Mouse (Mus musculus) left cerebral cortex, postnatal 25 days (tissue): ENCODE data around the gene Tmem125. TPM values are rescaled to one million over a fixed set of nuclear protein-coding genes. Genes with fewer than 3 reads are reported as not detected.
A peak's percentile ranks its signal among the peaks of the same experiment; 100 is the strongest.
"Not testable (repeated sequence)": the region's sequence is repeated elsewhere in the genome, so short reads cannot be mapped to it uniquely, and the experiment has no call there.

ENCODE experiments used
- DNase-seq, 2 experiments: peaks; one replicate each; pipeline ENCODE4 v3.0.0; 2022; ENCODE audit warnings: low spot score in 2 of 2, mixed read lengths in 1 of 2
- intact Hi-C: fragments of 180-260 bp; cut with DNase I; formaldehyde crosslinking; loops from one replicate; pipeline ENCODE4 v1.15.1; 2025
- total RNA-seq, 2 experiments: library from RNA; stranded (reverse); gene quantifications; 2 replicates each; pipeline ENCODE4 v1.2.3; 2021

Tmem125 gene
- 1 to 10 TPM; 7.3 to 9.9 TPM for total RNA-seq

DNA sequence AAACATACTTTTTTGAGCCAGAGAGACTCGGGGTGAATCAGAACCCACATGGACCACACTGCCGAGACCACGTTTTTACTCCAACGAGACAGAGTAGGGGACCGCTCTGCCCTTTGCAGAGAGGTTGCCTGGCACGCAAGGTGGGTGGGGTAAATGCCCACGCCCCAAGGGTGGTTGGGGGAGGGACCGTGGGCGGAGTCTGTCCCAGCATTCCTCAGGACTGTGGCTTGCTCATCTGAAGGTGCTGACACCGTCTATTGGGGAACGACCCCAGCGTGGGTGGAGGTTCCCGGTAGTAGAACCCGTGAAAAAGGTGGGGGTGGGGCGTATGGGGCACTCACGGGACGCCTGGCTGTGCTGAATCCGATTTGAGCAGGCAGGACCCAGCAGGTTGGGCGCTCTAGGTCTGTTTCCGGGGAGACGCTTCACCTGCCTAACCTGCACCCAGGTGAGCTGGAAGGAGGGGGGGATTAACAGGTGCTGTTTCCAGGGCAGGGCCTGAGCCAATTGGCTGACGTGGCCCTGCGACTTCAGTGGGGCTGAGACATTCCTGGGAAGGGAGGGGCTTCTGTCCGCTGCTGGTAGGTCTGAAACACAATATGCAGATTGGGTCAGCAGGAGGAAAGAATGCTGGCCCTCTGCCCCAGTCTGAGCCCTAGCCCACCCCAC, at the start of gene Tmem125:
TSS of gene Tmem125 (minus strand) at position 453 of the 669 bp plus-strand sequence.
- intact Hi-C loops: loop anchor here (5.0 kb wide), 1 partner anchor 86 kb away; the partner anchor contains the start of gene Mpl

DNA sequence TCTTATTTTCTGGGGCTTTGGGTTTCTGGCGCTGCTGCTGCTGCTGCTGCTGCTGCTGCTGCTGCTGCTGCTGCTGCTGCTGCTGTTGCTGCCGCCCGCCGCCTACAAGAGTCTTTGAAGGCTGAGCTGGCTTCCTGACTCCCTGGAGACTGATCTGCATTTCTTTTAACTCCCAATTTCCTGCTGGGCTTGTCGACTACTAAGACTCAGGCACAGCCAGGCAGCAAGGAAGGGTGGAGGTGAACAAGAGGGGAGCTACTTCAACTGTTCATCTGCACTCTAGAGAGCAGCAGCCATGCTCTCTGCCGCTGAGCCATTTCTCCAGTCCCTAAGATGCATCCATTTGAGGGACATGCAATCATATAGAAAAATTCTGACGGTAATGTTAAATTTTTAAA, 45.9 kb upstream of the Tmem125 start:
- intact Hi-C loops: no loop called here
- no peak for DNase-seq

More for the DNA sequence above, at the start of gene Tmem125:
- no peak for DNase-seq

DNA sequence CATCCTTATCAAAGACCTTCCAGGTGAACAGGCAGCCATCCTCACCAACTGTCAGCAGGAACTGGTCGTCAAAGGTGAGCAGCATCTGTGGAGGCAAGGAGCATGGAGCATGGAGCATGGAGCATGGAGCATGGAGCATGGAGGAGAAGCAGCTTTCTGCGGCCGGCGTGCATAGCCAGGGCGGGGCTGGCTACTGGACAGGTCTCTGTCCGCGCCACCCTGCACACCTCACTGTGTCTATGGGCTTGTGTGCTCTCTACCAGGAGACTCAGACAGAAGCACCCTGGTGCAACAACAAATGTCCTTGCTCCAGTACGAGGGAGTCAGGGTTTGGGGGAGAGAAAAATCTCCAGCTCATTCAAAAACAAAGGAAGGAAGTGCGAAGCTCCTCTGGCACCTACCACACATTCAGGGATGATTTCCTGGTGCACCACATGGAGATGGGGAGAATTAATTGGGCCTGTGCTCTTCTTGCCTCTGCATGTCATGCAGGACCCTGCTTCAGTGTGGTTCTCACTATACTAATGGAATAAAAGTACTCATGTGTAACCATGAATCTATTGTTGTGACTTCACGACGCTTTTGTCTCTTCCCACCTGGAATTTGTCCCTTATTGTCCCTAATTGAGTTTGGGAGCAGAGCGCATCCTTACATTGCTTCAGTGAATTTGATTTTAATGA, 45.3 kb upstream of the Tmem125 start:
- intact Hi-C loops: no loop called here
- no peak for DNase-seq

DNA sequence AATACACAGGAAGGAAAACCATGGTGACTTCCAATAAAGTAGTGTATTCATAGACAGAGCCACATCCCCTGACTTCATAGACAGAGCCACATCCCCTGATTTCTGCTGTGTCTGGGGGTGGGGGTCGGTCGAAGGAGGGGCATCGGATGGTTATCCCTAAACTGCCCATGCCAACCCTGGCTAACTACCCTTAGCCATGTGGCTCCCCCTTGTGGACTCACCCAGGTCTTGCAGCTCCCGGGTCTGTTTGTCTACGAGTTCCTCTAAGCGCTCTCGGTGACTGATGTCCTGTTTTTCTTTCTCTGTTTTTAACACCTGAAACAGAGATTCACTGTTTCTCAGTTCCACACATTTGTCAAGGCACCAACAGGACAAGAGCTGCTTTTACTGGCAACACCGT, 38.8 kb upstream of the Tmem125 start:
- DNase-seq: no peak
- intact Hi-C loops: no loop called here

DNA sequence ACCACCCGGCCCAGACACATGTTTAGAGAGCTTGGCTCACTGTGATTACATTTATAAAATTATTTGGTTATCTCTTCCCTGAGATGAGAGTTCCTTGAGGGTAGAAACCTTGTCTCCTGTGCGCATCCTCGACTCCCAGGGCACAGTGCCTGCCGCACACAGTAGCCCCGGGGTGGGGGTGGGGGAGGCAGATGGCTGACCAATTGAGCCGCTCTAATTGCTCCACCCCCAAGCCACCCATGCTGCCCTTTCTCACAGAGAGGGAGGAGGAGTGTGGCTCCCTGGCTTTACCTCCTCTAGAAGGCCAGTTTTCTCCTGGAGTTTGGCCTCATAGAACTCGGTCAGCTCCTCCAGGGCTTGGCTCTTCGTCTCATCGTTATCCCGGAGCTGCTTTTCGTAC, 37.7 kb upstream of the Tmem125 start:
- no peak for DNase-seq
- intact Hi-C loops: no loop called here

- DNase-seq: no peak
- intact Hi-C loops: loop anchor here (5.0 to 10.0 kb wide), 2 partner anchors 287 to 495 kb away; partner anchors contain the start of gene Ptprf
Measured at GRCm38 (mm10) chr4:118579313-118579712, 35.5 kb upstream of the Tmem125 start.

- intact Hi-C loops: loop anchor here (5.0 to 10.0 kb wide), 2 partner anchors 284 to 491 kb away; partner anchors contain the start of gene Ptprf
Measured at GRCm38 (mm10) chr4:118576097-118576496, 32.3 kb upstream of the Tmem125 start.

GRCm38 (mm10) chr4:118571441-118571840, 27.6 kb upstream of the Tmem125 start:
- intact Hi-C loops: loop anchor here (10.0 kb wide), 1 partner anchor 487 kb away; no protein-coding TSS in a partner anchor

More at GRCm38 (mm10) chr4:118576097-118576496, 32.3 kb upstream of the Tmem125 start:
- DNase-seq: peak; percentile 88 to 92

DNA sequence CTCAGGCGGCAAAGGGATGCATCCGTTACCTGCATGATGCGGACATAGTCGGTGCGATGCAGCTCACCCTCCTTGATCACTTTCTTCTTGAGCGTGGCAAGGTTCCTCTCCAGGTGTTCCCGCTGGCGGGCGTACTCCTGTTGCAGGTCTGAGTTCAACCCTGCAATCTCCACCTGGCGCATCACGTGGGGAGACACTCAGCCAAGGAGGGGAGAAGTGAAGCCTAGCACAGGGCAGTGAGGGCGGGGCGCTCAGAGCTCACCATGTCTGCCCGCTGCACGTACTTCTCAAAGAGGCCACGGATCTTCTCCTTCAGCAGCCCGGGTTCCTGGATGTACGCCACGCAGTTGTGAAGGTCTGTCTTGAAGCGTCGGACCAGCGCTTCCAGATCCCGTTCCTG, 25.5 kb upstream of the Tmem125 start:
- intact Hi-C loops: loop anchor here (5.0 kb wide), 1 partner anchor 127 kb away; no protein-coding TSS in a partner anchor
- DNase-seq: no peak

More at GRCm38 (mm10) chr4:118571441-118571840, 27.6 kb upstream of the Tmem125 start:
- DNase-seq: peak; percentile 63 to 93

DNA sequence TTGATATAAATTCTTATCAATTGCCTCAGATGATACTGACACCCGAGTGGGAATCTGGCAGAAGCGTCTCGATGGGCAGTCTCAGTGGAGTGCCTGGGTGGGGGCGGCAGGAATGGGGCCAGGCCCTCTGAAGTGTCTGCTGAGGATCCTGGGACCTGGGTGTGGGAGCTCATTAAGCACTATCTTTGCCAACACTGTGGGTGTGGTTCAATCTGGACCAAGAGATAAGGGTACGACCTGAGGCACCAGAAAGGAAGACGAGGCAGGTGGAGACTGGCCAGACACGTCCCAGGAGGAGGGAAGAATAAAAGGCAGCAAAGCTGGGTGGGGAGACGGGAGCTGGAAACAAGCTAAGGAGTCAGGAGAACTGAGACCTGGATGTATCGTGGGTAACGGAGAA, 24.9 kb upstream of the Tmem125 start:
- no peak for DNase-seq
- intact Hi-C loops: loop anchor here (5.0 kb wide), 1 partner anchor 126 kb away; no protein-coding TSS in a partner anchor

- intact Hi-C loops: loop anchor here (2.0 to 5.0 kb wide), 2 partner anchors 124 to 149 kb away; no protein-coding TSS in a partner anchor
- peak; percentile 43 to 66 for DNase-seq
Measured at GRCm38 (mm10) chr4:118566161-118566676, 22.4 kb upstream of the Tmem125 start.

- intact Hi-C loops: loop anchor here (5.0 kb wide), 1 partner anchor 123 kb away; no protein-coding TSS in a partner anchor
Measured at GRCm38 (mm10) chr4:118564926-118565279, 21.1 kb upstream of the Tmem125 start.

DNA sequence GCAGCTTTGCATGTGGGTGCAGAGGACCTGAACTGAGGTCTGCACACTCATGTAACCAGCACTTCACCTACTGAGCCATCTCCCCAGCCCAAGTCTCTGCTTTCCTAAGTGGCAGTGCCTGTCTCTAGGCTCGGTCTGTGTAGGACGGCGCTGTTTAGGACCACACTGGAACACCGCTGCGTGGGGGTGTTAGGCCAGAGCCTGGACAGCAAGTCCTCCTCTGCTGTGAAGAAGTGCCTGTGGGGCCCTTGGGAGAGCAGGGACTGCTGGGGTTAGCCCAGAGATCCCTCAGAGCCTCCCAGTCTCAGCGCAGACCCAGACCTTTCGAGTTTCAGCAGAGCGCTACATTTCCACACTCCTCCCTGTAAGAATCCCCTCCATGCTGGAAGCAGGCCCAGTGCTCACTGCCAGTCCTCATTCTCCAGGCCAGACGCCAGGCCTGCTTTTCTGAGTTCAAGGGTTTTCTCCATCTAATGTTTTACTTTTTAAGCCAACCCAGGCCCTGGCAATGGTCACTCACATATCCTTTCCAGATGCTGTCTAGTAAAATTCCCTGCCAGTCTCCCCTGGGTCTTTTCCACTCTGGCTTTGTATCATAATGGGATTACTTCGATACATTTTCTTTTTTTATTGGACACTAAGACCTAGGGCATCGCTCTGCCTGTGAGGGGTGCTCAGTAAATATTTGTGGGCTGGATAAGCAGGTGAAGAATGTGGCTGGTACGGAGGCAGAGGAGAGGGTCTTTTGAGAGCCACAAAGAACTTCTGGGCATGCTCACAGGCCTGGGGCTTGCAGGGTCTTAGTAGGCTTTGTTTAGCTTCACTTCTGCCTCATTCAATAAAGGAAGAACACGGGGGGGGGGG, 20.4 kb upstream of the Tmem125 start:
- intact Hi-C loops: no loop called here
- DNase-seq: no peak

More at GRCm38 (mm10) chr4:118564926-118565279, 21.1 kb upstream of the Tmem125 start:
- no peak for DNase-seq

DNA sequence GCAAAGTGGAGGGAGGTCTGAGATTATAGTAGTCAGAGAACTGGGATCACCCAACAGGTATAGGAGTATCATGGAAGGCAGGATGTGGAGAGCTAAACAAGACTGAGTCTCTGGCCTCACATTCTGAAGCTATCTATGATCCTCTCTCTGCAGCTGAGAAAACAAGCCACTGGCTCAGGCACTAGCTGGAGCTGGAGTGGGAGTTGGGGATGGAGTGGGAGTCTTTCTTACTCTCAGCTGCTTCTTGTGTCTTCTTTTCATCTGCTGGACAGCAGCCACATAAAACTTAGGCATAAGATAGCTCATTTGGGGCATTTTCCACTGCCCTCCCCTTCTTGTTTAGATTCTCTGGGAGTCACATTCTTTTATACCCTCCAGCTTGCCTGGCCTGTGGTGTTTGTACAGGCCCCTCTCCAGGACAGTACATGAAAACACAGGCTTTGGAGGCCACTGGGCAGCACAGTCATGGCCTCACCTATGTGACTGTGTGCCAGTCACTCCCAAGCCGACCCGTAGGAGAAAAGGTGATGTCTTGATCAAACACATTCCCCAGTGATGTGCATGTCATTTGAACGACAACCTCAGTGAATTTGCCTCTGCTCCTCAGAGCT, 9.3 kb upstream of the Tmem125 start:
- intact Hi-C loops: no loop called here
- DNase-seq: peak in 1 of 2 experiments; percentile 73

DNA sequence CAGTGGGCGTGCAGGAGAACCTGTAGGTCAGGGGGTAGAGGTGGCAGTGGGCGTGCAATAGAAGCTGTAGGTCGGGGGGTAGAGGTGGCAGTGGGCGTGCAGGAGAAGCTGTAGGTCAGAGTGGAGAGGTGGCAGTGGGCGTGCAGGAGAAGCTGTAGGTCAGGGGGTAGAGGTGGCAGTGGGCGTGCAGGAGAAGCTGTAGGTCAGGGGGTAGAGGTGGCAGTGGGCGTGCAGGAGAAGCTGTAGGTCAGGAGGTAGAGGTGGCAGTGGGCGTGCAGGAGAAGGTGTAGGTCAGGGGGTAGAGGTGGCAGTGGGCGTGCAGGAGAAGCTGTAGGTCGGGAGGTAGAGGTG, 4.3 kb upstream of the Tmem125 start:
- DNase-seq: not testable (repeated sequence)

GRCm38 (mm10) chr4:118547424-118548129, 3.7 kb upstream of the Tmem125 start:
- intact Hi-C loops: not testable (repeated sequence)
- DNase-seq: peak; percentile 52 to 67

More for the DNA sequence above, 4.3 kb upstream of the Tmem125 start:
- intact Hi-C loops: not testable (repeated sequence)

DNA sequence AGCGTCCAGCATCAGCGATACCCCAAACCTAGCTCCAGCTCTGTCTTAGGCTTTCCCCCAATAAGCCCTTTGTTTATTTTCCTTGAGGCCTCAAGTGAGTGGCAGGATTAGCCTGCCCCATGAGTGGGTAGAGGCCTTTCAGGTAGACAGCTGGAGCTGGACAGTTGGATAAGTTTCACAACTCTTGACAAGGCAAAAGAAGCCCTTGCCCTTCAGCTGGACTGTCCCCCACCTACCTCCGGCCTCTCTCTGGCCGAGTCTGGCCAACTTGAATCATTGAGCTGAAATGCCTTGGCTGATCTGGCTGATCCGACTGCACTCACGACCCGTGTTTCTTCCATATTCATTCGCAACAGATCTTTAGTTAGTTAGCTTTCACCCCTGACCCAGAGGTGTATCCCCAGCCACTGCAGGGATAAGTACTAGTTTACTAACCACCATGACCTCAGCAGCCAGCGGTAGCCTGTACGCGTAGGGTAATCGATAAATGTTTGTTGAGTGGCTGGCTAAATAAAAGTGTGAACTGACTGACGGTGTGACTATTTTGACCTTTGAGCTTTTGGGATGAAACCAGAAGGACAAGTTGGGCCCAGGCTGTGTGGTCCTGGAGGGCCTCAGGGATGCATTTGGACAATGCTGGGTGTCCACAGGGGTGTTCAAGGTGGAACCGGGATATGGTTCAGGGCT, 740 bp upstream of the Tmem125 start:
- intact Hi-C loops: loop anchor here (5.0 kb wide), 1 partner anchor 87 kb away; the partner anchor contains the start of gene Mpl

GRCm38 (mm10) chr4:118543158-118543530, 700 bp downstream of the Tmem125 start:
- peak; percentile 31 to 85 for DNase-seq
- intact Hi-C loops: loop anchor here (5.0 kb wide), 1 partner anchor 86 kb away; the partner anchor contains the start of gene Mpl

More for the DNA sequence above, 740 bp upstream of the Tmem125 start:
- no peak for DNase-seq
